Mouse (Mus musculus): ENCODE results near the gene Rae1. TPM values are rescaled to one million over a fixed set of nuclear protein-coding genes. Genes with fewer than 3 reads are reported as not detected.

Rae1 gene
- total RNA-seq, 2 experiments from 2014 or later, result 62.3 to 63.1 TPM

GRCm38 (mm10) chr2:172982776-172983561 lies 16.9 kb upstream of the Rae1 start:
- intact Hi-C loops (cut with DNase I), result no loop called here
- no peak for DNase-seq (ENCODE audit: low spot score in 2 of 2)

GRCm38 (mm10) chr2:172990161-172990560 lies 9.8 kb upstream of the Rae1 start:
- no peak for DNase-seq (ENCODE audit: low spot score in 2 of 2)
- intact Hi-C loops (cut with DNase I), result loop anchor here (10.0 kb wide), 1 partner anchor 445 kb away; the partner anchor contains the start of gene Tfap2c

- peak; percentile 88 for DNase-seq (ENCODE audit: low spot score in 2 of 2)
- intact Hi-C loops (cut with DNase I), result loop anchor here (1.0 to 10.0 kb wide), 3 partner anchors 165 to 519 kb away; partner anchors contain the start of gene Tfap2c
These were observed 3.7 kb upstream of the Rae1 start for GRCm38 (mm10) chr2:172996207-172996606.

GRCm38 (mm10) chr2:172997748-172998147 lies 2.2 kb upstream of the Rae1 start:
- intact Hi-C loops (cut with DNase I), result loop anchor here (2.0 to 10.0 kb wide), 4 partner anchors 83 to 520 kb away; partner anchors contain the start of gene Tfap2c
- no peak for DNase-seq (ENCODE audit: low spot score in 2 of 2)

- DNase-seq (ENCODE audit: low spot score in 2 of 2), result no peak
These were observed 1.4 kb upstream of the Rae1 start for GRCm38 (mm10) chr2:172998478-172998877.

GRCm38 (mm10) chr2:173000285-173000652 lies 352 bp downstream of the Rae1 start:
- intact Hi-C loops (cut with DNase I), result no loop called here
- DNase-seq (ENCODE audit: low spot score in 2 of 2), result no peak

More at GRCm38 (mm10) chr2:172998478-172998877, 1.4 kb upstream of the Rae1 start:
- intact Hi-C loops (cut with DNase I), result loop anchor here (2.0 to 10.0 kb wide), 4 partner anchors 82 to 521 kb away; partner anchors contain the start of gene Tfap2c

GRCm38 (mm10) chr2:173000921-173001320 lies 1.0 kb downstream of the Rae1 start:
- peak; percentile 46 to 61 for DNase-seq (ENCODE audit: low spot score in 2 of 2)
- intact Hi-C loops (cut with DNase I), result no loop called here

- intact Hi-C loops (cut with DNase I), result no loop called here
- no peak for DNase-seq (ENCODE audit: low spot score in 2 of 2)
These were observed 3.8 kb downstream of the Rae1 start for GRCm38 (mm10) chr2:173003737-173004136.

GRCm38 (mm10) chr2:173010220-173010717 lies 10.4 kb downstream of the Rae1 start:
- intact Hi-C loops (cut with DNase I), result no loop called here
- no peak for DNase-seq (ENCODE audit: low spot score in 2 of 2)

GRCm38 (mm10) chr2:173011440-173011839 lies 11.5 kb downstream of the Rae1 start:
- no peak for DNase-seq (ENCODE audit: low spot score in 2 of 2)
- intact Hi-C loops (cut with DNase I), result no loop called here

GRCm38 (mm10) chr2:173014741-173015287 lies 14.9 kb downstream of the Rae1 start:
- intact Hi-C loops (cut with DNase I), result loop anchor here (5.0 kb wide), 1 partner anchor 67 kb away; no protein-coding TSS in a partner anchor
- no peak for DNase-seq (ENCODE audit: low spot score in 2 of 2)

- no peak for DNase-seq (ENCODE audit: low spot score in 2 of 2)
- intact Hi-C loops (cut with DNase I), result loop anchor here (5.0 kb wide), 1 partner anchor 64 kb away; no protein-coding TSS in a partner anchor
These were observed 18.0 kb downstream of the Rae1 start for GRCm38 (mm10) chr2:173017940-173018339.

- intact Hi-C loops (cut with DNase I), result loop anchor here (5.0 kb wide), 1 partner anchor 64 kb away; no protein-coding TSS in a partner anchor
- DNase-seq (ENCODE audit: low spot score in 2 of 2), result no peak
These were observed 18.7 kb downstream of the Rae1 start for GRCm38 (mm10) chr2:173018618-173019017.

GRCm38 (mm10) chr2:173019322-173019721 lies 19.4 kb downstream of the Rae1 start:
- intact Hi-C loops (cut with DNase I), result loop anchor here (5.0 kb wide), 1 partner anchor 63 kb away; no protein-coding TSS in a partner anchor

GRCm38 (mm10) chr2:173019790-173020189 lies 19.9 kb downstream of the Rae1 start:
- intact Hi-C loops (cut with DNase I), result loop anchor here (5.0 kb wide), 1 partner anchor 63 kb away; no protein-coding TSS in a partner anchor
- peak; percentile 68 to 82 for DNase-seq (ENCODE audit: low spot score in 2 of 2)

More at GRCm38 (mm10) chr2:173019322-173019721, 19.4 kb downstream of the Rae1 start:
- no peak for DNase-seq (ENCODE audit: low spot score in 2 of 2)

GRCm38 (mm10) chr2:173020430-173020829 lies 20.5 kb downstream of the Rae1 start, which contains the start of gene Rbm38:
TSS of gene Rbm38 (plus strand) at chr2:173020498.
- DNase-seq (ENCODE audit: low spot score in 2 of 2), result no peak
- intact Hi-C loops (cut with DNase I), result no loop called here

- DNase-seq (ENCODE audit: low spot score in 2 of 2), result peak; percentile 92 to 94
- intact Hi-C loops (cut with DNase I), result no loop called here
These were observed 21.7 kb downstream of the Rae1 start for GRCm38 (mm10) chr2:173021633-173022055.

GRCm38 (mm10) chr2:173022056-173022681 lies 22.3 kb downstream of the Rae1 start:
- DNase-seq (ENCODE audit: low spot score in 2 of 2), result no peak

GRCm38 (mm10) chr2:173022813-173023212 lies 22.9 kb downstream of the Rae1 start:
- DNase-seq (ENCODE audit: low spot score in 2 of 2), result no peak
- intact Hi-C loops (cut with DNase I), result no loop called here

More at GRCm38 (mm10) chr2:173022056-173022681, 22.3 kb downstream of the Rae1 start:
- intact Hi-C loops (cut with DNase I), result no loop called here

Data from left cerebral cortex, postnatal 14 days (tissue).